Mouse (Mus musculus) A20 (cell line): ENCODE measurements at regions not wholly inside any gene's neighbourhood (a gene's known extent, or its start where the extent isn't known, plus 50 kb on each side); places are given as distances from the start of the nearest gene placed in this dataset.

Experiments
- DNase-seq: peaks from one replicate; pipeline ENCODE4 v3.0.0-alpha.2; 2011; ENCODE audit warnings: low read depth, low spot score

DNA sequence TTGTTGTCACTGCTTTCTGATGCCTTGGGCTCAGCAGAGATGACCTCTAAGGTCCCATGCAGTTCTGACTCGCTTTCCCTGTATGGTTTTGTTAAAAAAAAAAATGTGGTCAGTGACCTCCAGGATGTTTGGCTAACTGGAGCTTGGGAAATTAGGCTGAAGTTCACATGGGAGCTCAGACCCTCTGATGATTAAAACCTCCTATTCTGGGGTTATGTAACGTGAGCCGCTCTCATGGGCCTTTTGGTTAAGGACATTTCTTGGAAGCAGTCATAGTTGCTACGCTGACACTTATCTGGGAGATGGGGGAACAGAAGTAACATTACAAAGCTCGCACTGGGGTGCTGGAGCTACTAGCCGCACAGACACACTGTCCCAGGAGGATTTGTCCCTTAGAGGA, 274.9 kb downstream of the Foxo1 start:
- DNase-seq = no peak

DNA sequence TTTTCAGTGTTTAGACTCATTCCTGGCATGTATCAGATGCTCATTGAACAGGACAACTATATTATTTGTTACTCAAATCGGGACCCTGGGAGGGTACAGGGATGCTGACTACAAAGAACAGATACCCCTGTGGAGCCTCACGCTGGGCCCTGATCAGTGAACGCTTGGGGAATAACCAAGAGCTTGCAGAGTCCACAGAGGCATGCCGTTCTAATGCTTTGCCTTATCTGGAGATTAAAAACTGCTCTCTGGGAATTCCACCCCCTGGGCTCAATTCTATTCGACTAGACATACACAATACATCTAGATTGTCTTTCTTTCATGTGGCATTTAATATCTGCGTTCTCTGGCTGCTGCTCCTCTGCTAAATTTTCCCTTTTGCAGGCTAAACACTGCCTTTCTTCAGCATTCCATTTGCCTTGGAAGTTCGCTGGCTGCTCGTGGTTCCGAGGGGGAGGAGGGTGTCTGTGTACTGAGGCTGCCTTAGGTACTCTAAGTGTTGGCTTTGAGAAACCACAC, 272.8 kb downstream of the Foxo1 start:
- no peak for DNase-seq

DNA sequence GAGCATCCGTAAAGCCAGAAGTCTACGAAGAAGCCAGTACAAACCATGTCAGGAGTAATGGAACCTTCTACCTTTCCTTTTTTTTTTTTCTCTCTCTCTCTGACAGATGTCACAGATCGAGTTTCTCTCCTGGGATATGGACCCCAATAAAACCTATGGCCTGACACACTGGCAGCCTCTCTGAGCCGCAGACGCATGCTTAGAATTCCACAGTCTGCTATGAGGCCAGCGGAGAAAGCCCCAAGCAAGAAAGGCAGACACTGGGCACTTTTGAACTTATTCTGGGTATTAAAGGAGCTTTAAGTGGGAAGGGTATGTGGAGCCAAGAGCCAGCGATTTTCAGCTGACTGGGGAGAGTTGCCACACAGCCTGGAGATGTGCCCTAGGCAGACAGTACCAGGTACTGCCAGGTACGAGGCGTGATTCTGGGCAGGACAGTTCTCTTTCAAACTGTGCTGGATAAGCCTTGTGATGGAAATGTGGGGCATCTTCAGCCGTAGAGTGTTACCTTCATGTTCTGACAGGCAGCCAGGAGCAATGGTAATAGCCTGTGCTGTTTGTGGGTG, 271.8 kb downstream of the Foxo1 start:
- DNase-seq = no peak

DNA sequence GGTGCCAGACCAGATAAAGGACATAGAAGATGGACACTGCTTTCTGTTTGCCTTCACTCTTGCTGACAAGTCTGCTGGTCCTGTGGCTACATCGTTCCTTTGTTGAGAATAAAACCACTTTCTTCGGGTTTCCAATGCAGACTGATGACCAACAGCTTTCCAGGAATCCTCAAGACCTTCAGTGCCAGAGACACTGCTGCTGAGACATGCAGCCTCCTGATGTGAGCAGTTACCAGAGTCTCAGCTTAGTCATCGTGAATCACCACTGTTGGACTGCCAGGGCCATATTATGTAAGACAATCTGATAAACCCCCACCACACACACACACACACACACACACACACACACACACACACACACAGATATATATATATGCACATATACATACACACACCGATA, 270.2 kb downstream of the Foxo1 start:
- DNase-seq = no peak

DNA sequence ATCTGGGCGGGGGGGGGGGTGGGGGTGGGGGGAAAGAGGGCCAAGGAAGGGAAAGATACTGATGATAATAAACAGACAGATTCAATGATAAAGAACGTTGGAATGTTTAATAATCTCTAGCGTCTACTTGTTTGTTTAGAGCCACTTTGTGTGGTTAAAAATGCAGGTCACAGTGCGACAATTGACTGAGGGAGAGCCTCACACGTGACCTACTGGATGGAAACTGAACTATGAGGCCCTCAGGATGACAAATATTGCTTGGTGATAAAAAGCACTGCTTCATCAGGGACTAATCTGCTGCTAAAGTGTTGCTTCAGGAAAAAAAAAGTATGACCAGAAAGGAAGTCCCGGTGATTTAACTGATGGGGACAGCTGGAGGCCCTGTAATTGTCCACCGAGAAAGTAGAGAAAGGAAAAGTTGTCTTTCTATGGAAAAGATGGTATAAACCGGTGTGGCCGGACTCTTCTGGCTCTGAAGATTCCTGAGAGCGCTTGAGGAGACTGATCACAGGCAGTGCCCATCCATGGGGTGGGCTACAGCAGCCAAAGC, 269.3 kb downstream of the Foxo1 start:
- DNase-seq = no peak

- DNase-seq = no peak
Measured at GRCm38 (mm10) chr3:52535411-52536021, 267.4 kb downstream of the Foxo1 start.

DNA sequence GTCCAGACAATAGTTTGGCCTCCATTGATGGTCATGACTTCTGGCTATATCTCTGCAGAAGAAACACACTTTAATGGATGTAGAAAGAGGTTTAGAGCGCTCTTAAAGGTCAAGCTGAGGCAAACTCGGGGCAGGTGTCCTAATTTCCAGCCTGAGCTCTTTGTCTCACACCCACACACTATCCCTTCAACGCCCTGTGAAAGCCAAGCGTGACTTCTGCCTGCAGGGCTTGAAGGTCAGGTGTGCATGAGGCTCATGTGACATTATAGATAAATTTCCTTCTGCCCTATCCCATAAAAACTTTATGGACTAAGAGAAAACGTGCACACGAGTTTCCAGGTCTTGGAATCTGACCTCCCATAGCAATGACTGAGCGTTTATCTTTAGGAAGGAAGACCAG, 266.0 kb downstream of the Foxo1 start:
- DNase-seq = no peak

DNA sequence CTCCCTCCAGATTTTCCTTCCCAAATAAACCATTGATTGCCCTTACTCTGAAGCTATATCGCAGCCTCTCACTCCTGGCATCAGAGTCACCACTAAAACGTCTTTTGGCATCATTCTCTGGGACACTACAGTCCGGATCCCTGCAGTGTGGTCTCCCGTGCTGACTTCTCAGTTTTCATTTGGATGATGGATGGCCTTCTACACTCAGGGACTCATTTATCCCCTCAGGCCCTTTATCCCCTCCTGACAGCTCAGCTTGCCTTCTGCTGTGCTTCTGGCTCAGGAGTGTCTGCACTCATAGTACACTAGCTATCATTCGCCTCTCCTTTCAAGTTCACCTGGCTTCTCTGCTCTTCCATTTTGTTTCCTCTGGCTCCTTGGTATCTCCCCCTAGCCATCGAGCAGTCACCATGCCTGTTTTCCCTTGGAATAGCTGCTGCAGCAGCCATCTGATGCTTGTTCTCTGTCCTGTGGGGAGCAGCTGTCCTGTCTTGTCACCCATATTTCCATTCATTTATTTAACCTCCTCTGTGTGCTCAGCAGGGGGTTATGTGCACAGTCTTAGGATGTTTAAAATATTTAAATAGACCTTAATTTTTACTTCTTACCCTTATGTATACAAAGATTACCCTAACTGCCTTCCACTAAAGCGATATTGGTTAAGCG, 263.7 kb downstream of the Foxo1 start:
- DNase-seq = no peak

DNA sequence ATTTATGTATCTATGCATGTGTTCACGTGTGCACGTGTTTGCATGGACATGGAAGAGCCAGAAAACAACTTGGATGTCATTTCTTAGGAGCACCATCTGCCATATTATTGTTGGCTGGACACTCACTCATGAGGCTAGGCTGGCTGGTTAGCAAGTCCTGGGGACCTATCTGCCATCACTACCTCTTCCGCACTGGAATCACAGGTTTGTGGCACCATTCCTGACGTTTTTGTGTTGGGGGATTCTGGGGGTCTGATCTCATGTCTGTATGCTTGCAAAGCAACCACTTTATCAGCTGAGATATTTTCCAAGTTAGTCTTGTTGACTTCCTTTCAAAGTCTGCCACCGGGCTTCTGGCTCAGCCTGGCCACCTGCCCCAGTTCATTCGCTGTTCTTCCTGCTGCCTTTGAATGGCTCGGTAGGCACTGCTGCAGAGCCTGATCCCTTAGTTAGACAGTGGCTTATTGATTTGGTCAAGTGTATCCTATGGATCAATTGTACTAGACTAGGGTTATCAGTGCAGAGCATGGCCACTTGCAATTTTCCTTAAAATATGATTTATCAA, 262.4 kb downstream of the Foxo1 start:
- DNase-seq = no peak

DNA sequence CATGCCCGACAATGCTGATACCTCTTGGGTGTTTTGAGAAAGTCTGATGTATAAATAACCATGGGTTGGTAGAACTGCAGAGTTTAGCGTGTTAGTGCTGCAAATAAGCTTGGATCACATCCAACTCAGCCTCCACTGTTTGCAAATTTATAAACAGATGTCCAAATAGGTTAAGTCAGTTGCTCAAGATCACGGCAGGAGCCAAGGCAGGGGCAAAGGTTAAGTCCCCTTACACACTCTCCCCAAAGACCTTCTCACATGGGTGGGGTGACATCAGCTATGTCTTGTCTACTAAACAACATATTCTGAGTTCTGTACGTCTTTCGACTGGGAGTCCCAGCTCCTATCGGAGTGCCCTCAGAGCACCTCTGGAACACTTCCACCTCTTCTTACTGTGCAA, 261.0 kb downstream of the Foxo1 start:
- DNase-seq = no peak

- DNase-seq = no peak
Measured at GRCm38 (mm10) chr3:52528521-52528920, 260.4 kb downstream of the Foxo1 start.

- DNase-seq = no peak
Measured at GRCm38 (mm10) chr3:52527781-52528180, 259.6 kb downstream of the Foxo1 start.

DNA sequence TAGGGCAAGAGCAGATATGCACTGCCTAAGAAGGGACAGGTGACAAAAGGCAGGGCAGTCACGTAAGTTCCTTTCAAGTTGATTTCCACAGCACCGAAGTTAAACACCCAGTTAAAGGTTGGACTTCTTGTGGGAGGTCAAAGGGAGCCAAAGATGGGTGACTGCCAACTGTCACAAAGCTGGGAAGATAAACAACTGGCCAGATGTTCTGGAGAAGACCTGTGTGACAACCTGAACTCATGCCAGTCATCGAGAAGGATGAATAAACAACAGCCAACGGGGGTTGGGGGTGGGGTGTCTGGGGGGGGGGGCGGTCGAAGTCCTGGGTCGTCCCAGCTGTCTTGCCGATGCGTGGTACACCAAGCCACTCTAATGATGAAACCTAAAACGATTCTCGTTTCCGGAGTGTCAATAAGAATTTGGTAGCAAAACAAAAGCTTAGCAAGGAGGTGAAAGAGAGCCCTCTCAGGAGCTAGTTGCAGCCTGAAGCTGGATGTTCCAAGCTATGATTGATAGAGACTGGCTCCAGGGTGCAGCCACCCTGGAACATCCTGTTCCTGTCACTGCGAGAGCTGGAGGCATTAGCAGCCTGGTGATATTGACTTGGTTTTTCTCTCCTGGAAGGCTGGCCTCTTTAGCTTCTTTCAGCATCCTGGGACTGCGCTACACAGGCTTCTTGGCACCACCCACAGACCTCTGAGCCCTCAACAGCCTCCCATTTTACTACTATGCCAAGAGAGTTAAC, 259.0 kb downstream of the Foxo1 start:
- DNase-seq = no peak

DNA sequence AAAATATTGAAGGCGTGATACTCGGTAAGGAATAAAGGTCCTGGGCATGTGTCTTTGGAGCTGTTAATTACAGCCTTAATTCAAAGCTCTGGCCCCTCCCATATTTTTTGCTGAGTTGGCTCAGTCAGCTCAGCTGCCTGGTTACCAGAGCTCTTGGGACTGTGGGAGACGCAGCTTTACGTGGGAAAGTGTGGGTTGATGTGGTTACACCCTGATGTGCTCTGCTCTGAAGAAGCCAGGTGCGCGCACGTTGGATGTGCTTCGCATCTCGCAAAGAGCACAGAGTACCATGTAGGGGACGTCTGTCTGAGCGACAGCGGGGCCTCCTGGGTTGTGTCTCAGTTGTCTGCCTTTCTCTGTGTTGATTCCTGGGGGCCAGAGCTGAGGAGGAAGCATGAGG, 254.8 kb downstream of the Foxo1 start:
- no peak for DNase-seq

DNA sequence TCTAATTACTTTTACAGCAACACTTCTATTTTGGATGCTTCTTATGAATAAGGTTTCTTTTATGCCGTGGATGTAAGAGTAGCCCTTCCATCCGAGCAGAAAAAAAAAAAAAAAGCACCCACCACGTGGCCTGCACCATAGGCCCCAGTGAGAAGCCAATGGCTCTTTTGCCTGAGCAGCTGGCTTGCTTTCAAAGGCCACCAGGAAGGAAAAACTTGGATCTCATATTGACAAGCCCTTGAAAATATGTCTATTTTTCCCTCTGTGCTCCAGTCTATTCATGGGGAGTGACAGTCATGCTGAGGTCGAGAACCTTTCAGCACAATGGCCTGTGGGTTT, 252.4 kb downstream of the Foxo1 start:
- no peak for DNase-seq

- peak; percentile 80 for DNase-seq
Measured at GRCm38 (mm10) chr3:52519910-52520608, 251.9 kb downstream of the Foxo1 start.

DNA sequence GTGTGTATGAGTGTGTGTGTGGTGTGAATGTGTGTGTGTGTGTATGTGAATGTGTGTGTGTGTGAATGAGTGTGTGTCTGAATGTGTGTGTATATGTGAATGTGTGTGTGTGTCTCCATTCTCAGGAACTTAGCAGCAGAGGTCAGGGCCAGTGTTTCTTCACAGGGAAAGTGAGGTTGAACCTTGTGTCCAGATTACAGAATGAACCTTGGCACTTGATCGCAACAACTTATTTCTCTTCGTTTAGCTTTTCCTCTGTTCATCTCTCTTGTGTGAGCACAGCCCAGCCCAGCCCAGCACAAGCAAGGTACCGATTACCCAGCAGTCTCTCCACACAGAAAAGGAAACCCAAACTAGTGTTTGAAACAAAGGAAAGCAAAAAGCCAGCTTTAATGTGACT, 249.7 kb downstream of the Foxo1 start:
- no peak for DNase-seq

GRCm38 (mm10) chr3:52516691-52517090, 248.6 kb downstream of the Foxo1 start:
- no peak for DNase-seq

DNA sequence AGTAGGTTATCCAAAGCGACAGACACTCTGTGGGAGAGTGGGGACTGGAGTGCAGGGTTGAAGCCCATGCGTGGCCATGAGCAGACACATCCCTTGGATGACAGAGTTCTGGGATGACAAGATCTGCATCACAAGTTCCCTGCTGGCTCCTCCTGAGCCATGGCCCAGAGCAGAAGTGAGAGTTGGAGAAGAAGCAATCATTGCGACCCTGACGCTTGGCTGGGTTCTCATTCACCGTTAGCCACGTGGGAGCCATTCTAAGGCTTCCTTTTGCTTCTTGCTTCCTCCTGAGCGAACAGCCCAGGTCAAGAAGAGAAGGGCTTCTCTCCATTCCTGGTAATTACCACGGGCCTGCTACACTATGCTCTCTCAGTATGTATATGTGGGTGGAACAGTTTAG, 244.6 kb downstream of the Foxo1 start:
- DNase-seq = peak; percentile 85

DNA sequence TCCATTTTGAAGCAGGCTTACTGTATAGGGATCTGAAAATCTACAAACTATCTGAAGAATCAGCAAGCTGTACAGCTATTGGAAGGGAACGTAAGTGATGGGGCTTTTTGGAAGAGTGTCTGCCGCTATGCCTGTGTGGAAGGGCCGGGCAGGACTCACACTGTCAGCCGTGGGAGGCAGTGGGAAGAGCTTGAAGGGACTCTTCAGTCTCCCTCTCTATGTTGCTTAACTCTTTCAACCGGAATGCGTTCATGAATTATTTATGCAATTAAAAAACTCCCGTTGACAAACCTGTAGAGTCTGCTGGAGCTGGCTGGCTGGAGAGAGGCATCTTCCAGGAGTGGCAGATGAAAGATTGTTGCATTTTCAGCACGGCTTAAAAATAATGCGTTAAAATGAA, 243.4 kb downstream of the Foxo1 start:
- DNase-seq = no peak

DNA sequence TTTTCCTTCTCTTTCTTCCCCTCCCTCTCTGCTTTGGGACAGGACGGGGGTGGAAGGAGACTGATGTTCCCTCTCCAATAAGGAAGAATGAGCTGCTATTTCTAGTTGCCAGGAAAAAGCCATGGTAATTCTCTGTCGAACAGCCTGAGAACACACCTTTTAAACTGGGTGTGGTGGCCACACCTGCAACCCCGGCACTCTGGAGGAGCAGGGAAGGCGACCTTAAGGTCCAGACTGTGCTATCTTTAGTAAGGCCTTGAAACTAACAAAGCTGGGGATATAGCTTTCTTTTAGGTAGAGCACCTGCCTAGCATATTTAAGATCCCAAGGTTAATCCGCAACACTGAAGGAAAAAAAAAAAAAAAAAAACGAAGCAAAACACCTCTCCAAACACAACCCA, 242.7 kb downstream of the Foxo1 start:
- peak; percentile 59 for DNase-seq
